Mouse (Mus musculus) duodenum, adult 2 months (tissue): ENCODE measurements around the gene Nup107. TPM values are rescaled to one million over a fixed set of nuclear protein-coding genes. Genes with fewer than 3 reads are reported as not detected.

Experiments used
- polyA plus RNA-seq: library from polyadenylated mRNA; depleted of rRNA; stranded (reverse); fragments of >200 nt; gene quantifications from 2 replicates; pipeline ENCODE4 v1.2.3, GENCODE M21; 2012; ENCODE audit warnings: low replicate concordance; rRNA removed

Gene Nup107
- 1.3 and 1.6 TPM in 2 replicates for polyA plus RNA-seq

GRCm38 (mm10) chr10:117792141-117793091 is at the start of gene Nup107:
Gene Nup107 (minus strand): TSS chr10:117792705.

GRCm38 (mm10) chr10:117746297-117746883 is 46.1 kb downstream of the Nup107 start, which contains the start of gene Slc35e3:
Gene Slc35e3 (minus strand): TSS chr10:117746365.

GRCm38 (mm10) chr10:117710604-117711141 is 81.8 kb downstream of the Nup107 start, which contains the start of gene Mdm2:
Gene Mdm2 (minus strand): TSS chr10:117710758.

Other genes with a start within 250 kb of the Nup107 start
- gene Cpm, start 163.2 kb downstream of the Nup107 start, polyA plus RNA-seq = 6.8 and 7.0 TPM in 2 replicates
- 67.6 and 71.4 TPM in 2 replicates for gene Mdm2, start 81.9 kb downstream of the Nup107 start, polyA plus RNA-seq
- 7.9 and 10.0 TPM in 2 replicates for gene Slc35e3, start 46.3 kb downstream of the Nup107 start, polyA plus RNA-seq
- gene Rap1b, start 53.3 kb upstream of the Nup107 start, polyA plus RNA-seq = 4.1 and 6.2 TPM in 2 replicates